Mouse (Mus musculus) cerebellum, adult (tissue): ENCODE measurements around the gene Trpv5.

Experiments used
- ATAC-seq: cut with Nextera tagmentation; 2 replicates; pipeline ENCODE4 v1.9.2; 2017; ENCODE audit warnings: mild to moderate bottlenecking, moderate library complexity, mixed read lengths; ENCODE audit not compliant: insufficient number of reproducible peaks, low FRiP score, low TSS enrichment

Trpv5 gene

DNA sequence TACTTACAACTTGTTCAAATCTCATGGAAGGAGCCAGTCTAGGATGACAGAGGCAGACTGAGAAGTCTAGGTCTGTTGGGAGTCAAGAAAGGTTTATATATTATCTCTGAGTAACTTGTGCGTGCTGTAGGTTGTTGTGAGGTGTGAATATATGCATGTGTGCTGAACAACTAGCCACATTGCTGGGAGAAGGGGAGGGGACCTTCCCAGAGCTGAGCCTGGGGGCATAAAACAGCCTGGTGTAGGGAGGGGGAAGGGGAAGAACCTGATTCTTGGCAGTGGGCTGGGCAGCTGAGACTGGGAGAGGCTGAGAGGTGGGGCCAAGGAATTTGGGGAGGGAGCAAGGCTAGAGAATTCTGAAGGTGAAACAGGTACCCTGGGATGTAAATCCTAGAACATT, at the start of gene Trpv5:
Trpv5 (minus strand) TSS at position 101 of the 400 bp plus-strand sequence.
- ATAC-seq, result no peak

DNA sequence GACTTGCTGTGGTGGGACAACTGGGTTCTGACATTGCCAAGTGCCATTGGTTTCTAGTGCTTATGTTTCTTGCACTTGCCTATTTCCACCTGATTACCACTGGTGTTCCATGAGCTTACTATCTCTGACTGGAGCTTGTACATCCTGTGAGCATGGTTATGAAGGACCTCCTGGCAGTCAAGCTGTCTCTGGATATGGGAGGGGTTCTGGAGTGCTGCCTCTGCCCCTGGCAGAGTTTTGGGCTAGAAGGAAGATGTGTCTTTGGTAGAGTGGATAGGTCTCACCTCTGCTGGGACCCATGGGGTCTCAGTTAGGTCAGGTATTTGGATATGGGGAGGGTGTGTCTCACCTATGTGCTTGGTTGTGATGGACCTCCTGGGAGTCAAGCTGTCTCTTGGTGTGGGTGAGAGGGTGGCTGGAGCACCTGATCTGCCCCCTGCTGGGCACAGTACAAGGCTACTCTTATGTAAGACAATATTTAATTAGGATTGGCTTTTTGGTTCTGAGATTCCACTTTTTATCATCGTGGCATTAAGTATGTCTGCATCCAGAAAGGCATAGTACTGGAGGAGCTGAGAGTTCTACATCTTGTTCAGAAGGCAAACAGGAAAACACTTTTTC, 47.5 kb upstream of the Trpv5 start:
- no peak for ATAC-seq

DNA sequence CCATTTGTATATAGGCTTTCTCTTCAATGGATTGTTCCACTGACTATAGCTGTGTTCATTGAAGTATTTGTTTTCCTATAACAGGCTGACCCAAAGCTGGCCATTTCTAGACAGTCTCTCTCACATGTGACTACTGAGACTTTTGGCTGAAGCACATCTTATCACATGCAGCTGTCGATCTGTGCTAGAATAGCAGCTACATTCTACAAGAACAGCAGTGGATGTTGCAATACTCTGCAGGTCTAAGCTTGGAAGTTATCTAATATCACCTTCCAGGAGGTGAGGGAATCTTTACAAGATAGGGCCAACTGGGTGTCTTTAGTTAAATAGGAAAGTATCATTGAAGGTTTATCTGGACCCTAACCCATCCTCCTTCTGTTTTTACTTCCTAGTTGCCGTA, 40.9 kb upstream of the Trpv5 start:
- ATAC-seq, result no peak

DNA sequence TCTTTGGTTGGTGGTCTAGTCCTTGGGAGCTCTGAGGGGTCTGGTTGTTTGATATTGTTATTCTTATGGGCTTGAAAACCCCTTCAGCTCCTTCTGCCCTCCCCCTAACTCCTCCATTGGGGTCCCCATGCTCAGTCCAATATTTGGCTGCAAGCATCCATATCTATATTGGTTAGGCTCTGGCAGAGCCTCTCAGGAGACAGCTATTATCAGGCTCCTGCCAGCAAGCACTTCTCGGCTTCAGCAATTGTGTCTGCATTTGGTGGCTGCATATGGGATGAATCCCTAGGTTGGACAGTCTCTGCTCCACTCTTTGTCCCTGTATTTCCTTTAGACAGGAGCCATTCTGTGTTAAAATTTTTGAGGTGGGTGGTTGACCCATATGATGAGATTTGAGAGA, 29.7 kb upstream of the Trpv5 start:
- ATAC-seq, result no peak

DNA sequence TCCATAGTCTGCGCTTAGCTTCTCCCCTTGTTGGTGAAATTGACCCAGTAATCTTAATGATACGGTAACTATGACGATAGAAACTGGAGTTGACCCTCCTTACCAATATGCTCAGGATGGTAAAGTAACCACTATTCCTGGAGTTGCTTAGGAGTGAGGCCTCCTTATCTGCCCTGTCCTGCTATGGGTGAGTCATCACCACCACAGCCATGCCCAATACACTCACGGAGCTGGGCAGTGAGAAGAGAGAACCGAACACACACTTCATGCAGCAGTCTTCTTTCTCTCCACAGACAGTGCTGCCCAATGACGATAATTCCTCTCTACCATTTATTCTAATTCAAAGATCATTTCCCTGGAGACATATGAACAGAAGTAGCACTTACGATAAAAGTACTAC, 25.7 kb upstream of the Trpv5 start:
- ATAC-seq, result no peak

DNA sequence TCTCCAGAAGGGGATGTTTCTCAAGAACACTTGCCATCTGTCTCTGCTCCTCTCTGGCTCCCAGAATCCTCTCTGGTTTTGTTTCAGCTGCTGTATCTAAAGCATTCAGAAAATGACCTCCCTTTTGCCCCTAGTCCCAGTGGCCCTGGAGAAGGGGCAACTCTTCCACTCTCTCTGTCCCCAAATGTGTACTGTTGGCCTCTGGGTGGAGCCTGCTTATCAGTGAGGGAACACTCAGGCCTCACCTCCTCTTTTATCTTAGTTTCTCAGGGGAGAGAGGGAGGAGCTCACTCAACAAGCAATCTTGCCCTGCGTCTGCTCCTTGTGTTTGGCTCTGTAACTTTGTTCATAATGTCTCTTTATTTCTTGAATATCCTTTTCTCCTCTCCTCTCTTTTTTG, 23.6 kb upstream of the Trpv5 start, which contains the start of gene Kel:
Kel (minus strand) TSS at position 217 of the 400 bp plus-strand sequence.
- no peak for ATAC-seq

DNA sequence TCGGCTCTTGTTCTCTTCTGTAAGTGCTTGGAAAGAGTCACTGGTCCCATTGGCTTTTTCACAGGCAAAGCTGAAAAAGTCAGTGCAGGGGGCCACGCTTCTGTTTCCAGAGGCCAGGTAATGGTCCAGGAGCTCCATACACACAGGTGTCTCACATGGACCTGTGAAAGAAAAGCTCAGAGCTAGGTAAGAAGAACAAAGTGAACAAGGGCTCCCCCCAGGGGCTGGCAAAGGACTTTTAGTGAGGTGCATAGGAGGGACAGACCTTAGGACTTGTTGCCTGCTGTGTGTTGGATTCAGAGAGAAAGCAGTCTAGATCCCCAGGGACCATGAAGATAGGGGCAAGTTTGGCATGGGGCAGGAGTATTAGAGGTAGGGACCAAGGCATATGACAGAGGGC, 22.4 kb upstream of the Trpv5 start:
- ATAC-seq, result no peak

DNA sequence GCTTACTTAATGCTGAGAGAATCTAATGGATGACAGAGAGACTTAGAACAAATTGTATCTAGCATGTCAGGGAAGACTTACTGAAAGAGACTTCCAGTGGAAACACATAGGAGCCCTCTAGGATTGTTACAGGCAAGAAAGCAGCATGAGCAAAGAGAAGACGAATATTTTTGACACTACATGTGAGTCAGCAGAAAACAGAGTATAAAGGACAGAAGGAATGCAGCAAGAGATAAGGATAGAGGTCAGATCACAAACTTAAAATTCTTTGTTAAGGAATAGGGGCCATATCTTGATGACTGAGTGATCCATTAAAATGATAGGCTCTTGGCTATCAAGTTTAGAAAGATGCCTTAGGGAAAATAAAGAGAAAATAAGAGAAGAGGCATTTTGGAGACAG, 20.7 kb upstream of the Trpv5 start:
- no peak for ATAC-seq

DNA sequence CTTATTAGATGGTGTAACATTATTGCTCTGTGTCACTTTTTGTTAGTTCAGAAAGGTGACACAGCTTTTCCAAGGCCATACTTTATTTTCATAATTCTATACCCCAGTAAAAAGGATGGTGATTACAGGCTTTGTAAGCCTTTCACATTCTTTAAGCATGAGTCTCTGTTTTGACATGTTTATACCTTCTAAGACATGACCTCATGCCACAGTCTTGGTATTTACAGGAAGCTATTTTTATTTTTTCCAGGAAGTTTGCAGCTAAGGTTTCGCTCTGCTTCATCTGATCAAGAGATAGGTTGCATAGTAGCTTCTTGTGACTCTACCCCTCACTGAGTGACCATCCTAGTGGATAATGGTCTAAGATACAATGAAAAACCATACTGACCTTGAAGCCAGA, 13.8 kb upstream of the Trpv5 start:
- ATAC-seq, result no peak

DNA sequence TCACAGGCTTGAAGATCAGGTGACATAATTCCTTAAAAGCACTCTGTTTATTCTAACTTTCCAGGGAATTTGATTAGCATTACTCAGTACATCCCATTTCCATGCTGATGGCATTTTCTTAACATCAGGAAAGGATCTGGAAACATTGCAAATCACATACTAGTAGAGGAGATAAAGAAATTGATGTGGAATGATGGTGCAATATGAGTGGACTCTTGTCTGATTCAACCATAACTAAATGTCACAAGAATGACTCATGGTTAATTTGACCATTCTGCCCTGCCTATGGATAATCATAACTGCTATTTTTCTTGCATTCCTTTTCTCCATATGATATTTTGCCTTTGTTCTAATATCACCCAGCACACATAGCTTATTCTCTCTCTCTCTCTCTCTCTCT, 11.6 kb upstream of the Trpv5 start:
- no peak for ATAC-seq

DNA sequence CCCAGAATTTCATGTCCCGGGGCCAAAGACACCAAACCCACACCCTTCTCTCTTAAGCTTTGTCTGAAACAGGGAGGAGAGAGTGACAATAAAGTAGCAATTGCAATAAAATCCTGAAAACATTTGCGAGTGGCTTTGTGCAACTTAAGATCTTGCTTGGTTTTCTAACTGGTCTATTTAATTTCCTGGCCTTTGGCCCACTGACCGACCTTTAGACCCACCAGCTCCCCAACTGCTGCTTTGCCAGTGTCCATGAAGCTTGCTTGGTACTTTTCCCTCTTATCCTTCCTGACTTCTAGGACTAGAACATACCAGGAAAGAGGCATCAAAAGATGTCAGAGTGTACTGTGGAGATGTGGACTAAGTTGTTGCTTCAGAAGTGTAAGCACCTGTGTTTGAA, 5.0 kb upstream of the Trpv5 start:
- no peak for ATAC-seq

DNA sequence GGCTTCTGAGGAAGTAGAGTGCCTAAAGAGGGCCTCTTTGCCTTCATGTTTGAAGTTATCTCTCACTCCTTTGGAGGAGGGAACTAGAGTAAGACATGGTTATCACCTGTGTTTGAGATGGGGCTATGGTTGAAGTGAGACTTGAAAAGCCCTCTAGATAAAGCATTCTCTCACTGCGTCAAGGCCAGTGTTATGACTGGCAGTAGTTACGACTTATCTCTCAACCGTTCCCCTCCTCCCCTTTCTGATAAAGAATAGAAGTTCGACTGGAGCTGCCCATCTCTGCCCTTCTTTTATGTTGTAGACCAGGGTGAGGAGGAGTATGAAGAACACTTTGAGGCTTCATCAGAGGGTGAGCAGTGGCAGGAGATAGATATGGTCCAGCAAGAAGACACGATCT, 4.3 kb upstream of the Trpv5 start:
- no peak for ATAC-seq

DNA sequence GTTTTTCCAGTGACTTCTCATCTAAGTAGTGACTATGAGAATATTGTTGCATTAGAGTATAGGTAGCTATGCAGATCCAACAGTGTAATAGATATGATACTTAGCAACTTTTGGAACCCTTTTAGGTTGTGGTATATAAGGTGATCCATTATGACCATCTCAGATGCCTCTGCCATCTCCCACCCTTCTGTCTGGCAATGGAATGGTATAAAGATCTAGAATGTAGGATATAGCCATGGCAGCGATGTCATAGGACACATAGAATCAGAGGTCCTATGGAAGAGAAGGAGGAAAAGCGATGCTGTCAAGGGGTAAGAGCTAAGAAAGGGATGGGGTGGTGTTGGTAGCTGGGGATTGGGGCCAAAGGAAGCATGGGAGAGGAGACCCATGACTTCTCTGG, 3.6 kb upstream of the Trpv5 start, which contains the start of gene Llcfc1:
Llcfc1 (plus strand) TSS at position 301 of the 400 bp plus-strand sequence.
- ATAC-seq, result no peak

DNA sequence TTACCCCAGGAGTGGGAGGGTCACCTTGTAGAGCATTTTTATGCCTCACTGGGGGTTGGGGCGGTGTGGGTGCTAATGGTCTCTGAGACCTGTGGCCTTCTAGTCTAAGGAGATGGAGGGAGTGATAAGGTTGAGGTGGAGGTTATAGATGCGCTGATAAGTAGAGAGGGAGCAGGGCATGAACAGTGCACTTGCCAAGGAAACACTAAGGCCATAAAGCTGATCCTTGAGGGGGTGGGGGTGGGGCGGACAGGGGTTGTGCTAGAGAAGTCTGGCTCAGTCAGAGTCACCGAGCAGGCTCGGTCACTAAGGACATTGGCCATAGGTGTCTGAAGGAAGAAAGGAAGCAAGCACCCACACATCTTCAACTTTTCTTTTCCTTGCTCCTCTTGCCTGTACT, 1.1 kb upstream of the Trpv5 start:
- no peak for ATAC-seq

DNA sequence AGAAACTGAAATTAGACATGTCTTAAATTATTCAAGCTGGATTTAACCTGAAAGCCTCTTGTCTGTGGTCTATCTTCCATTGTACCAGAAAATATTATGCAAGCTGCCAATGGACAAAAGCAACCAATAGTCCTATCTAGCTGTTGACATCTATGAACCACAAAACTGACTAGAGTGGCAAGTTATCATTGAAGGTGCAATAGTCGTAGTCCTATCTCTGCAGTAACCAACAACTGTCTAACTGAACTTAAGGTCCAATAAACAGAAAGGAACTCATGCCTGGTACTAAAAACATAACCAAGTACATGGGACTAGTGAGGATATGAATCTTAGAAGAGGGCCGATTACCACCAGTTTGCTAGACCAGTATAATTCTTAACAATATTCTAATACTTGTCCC, 4.0 kb downstream of the Trpv5 start:
- no peak for ATAC-seq

DNA sequence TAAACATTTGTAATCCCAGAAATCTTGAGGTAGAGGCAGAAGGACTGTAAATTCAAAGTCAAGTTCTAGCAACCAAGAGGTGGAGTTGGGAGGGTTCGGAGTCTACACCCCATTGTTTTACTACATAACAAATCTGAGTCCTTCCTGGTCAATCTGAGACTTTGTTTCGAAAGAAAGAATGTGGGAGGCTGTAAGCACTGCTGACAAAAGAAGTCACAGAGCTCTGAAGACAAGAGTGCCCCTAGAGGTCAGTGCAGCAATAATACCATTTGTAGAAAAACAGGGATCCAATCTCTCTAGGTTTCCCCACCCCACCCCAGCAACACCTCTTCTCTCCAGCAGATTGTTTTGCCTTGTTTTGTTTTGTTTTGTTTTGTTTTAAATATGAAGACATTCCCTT, 18.2 kb downstream of the Trpv5 start:
- no peak for ATAC-seq

DNA sequence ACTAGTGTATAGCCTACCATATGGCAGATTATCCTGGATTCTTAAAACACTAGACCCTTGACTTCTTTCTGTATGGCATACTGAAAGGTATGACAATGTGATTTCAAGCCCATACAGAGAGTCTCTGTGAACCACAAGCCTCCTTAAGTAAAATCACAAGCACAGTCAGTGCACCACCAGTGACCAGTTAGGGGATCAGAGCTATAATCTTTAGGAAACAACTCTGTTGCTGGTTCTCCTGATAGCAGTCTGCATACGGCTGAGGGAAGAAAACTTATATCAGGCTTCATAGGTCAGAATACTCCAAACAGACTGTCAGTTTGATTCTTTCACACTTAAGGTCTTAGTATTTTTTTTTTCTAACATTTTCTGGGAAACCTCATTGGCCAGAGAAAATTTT, 22.1 kb downstream of the Trpv5 start:
- no peak for ATAC-seq

DNA sequence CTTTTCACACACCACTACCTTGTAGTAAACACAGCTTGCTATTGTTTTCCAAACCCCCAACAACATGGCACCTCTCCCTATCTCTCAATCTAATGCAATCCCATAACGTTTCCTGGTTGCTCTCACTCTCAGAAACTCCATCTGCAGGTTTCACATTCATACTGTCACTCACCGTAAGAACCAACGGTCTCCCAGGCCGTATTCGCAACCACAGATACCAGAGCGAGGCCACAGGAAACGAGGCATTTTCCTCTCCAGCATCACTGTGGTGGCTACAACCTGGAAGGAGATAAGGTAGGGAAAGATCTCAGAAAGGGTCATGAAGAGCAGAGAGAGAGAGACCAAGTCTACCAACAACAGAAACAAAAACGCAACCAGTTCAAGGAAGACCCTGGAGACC, 25.9 kb downstream of the Trpv5 start:
- ATAC-seq, result no peak

DNA sequence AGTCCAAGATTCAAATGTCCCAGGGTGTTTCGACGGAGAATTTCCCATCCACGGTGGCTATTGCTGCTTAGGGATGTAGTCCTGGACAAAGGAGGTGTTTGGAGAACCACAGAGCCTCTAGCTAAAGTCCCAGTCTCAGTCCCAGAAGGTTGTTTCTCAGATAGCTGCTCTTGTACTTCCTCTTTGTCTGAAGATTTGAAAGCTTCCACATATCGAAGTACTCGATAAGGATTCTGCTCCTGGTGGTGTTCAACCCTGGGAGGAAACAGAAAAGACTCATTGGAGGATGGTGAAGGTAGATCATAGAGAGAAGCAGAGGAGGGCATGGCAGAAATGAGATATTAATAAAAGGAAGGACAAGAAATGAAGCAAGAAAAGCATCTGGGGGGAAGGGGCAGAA, 27.4 kb downstream of the Trpv5 start:
- no peak for ATAC-seq

DNA sequence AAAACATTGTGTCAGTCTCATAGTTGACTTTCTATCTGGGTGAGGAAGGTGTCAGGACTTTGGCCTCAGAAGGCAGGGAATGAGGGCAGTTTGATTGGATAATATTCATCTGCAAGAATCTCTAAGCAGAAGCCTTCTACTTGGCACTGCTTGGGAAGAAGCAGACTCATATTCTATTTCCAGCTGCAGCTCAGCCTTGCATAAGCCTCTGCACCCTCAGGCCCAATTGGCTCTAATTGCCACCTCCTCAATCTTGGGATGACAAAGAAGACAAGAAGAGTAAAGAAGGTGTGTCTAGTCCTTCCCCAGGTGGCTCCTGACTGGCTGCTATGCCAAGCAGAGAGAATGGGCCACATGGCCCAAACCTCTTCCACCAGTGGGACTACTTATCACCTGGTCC, 33.9 kb downstream of the Trpv5 start:
- no peak for ATAC-seq

DNA sequence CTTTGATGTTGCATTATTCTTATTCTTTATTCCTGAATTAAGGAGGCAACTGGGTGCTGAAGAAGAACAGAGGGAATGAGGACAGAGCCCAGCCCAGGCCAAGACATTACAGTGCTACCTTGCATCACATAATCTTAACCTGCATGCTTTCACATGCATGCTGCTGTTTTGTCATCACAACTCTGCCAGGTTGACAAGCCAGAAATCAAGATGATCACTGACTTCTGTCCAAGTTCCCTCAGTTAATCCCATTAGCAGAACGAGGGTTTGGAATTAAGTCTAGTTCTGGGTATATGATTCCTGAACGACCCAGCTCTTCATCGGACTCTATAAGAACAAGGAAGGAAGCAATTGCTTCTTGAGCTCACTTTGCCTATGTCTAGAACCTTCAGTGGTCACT, 34.3 kb downstream of the Trpv5 start:
- ATAC-seq, result no peak

DNA sequence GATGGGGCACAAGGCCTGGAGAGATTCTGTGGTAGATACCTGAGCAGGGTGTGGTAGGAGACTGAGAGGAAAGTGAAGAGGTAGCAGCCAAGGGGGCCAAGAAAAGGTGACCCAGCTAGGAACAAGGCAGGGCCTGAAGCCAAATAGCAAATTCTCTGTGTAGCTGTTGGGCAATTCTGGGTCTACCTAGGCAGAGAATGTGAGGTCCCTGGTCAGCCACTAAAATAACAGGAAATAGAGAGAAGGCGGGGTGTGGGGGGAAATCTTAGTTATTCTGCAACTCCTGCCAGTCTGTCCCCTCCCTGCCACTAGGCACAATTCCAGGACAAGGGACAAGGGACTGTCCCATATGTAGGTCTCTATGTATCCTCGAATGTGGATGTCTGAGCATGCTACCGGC, 37.3 kb downstream of the Trpv5 start:
- no peak for ATAC-seq

DNA sequence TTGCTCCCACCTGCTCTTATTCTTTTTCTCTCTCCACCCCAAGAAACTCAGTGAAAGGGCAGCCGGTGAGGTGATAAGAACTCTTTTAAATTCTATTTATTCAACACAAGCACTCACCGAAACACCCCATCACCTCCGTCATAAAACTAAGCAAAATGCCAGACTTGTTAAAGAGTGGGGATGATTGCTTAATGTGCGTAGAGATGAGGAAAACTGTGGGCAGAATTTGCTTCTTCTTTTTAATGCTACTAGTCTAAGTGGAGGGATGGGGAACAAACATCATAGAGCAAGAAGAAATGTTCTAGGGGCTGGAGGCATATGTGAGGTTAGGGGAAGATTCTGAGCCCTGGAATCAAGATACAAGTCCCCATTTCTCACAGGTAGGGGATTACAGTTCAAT, 37.8 kb downstream of the Trpv5 start:
- ATAC-seq, result no peak
